Mouse (Mus musculus): ENCODE data around the gene Hist3h2a.

Gene Hist3h2a

DNA sequence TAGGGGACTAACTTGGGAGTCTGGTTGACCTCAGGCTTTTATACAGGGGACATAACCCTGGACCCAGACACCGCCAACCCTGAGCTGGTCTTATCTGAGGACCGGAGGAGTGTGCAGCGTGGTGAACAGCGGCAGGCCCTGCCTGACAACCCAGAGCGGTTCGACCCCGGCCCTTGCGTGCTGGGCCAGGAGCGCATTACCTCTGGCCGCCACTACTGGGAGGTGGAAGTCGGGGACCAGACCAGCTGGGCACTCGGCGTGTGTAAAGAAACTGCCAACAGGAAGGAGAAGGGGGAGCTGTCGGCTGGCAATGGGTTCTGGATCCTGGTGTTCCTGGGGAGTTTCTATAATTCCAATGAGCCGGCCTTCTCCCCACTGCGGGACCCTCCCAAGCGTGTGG is 35.7 kb downstream of the Hist3h2a start:
- DNase-seq (ENCODE audit: inconsistent age in 2 of 2, low spot score in 1 of 2): no peak

DNA sequence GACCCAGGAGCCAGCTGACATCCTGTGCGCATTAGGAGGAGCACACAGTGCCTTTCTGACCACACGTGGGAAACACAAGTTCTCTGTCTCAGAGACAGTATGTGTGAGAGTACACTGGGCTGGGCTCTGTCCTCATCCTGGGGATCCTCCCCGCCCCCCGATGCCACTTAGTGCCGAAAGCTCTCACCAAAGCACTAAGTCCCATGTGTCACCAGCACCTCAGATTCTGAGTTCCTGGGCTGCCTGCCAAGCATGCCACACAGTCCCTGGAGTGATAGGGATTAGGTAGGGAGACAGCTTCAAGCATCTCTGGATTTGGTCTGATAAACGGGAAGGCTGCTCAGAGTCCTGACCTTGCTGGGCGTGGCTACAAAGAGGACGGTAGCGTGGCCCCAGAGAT is 36.3 kb downstream of the Hist3h2a start:
- DNase-seq (ENCODE audit: inconsistent age in 2 of 2, low spot score in 1 of 2): no peak

DNA sequence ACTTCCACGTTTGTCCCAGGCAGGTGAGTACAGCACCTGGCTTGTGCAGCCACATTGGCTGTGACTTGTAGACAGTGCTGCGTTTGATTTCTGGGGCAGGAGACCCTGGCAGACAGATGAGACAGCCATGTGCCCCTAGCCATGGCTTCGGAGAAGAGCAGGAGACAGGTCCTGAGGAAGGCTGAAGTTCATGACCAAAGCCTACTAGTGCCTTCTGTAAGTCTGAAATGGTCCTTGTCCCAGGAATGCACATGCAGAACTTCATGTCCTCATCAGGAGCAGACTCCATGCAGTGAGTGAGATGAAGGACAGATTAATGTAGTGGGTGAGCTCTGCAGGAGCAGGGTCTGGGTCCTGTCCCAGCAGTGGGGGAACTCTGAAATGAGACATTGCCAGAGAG is 37.4 kb downstream of the Hist3h2a start:
- DNase-seq (ENCODE audit: inconsistent age in 2 of 2, low spot score in 1 of 2): no peak

DNA sequence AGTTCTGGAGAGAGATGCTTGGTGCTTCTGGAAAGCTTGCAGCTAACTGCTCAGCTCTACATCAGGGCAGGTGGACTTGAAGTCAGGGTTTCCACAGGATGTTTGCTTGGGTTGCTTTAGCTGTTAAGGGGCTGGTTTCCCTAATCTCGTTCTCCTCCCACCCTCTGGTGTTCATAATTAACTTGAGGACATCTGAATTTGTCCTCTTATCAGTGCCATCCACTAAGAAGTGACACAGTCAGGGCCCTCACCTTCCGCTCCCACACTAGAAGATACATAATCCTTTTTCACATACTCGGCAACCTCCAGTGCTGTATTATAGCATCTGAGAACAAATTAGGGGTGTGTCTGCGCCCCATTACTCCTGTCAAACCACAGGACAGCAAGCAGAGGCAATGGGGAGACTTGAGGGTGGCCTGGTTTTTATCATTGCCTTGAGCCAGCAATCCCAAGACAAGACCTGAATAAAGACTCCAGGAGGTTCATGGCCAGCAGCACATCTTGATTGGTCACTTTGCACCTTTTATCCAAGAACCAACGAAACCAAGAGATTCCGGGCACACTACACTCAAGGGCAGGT is 38.7 kb downstream of the Hist3h2a start:
- no peak for DNase-seq (ENCODE audit: inconsistent age in 2 of 2, low spot score in 1 of 2)

DNA sequence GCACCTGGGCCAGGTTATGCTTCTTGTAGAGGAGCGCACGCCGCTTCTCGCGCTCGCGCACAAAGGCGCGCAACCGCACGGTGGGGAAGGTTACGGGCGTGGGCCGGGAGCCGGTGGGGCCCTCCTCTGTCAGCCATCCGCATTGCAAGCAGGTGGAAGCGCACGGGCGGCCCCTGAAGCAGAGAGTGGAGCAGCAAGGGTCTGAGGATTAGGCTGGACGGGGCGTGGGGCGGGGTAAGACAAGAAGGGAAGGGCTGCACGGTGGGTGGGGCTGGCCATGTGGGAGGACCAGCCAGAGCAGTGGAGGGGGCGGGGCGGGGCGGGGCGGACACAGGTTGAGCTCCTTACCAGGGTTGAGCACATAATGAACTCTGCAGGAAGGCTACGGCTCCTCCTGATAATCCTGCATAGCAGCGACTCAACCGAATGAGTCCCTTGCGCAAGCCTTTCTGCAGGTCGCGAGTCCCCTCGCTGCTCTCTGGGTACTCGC is 39.9 kb downstream of the Hist3h2a start:
- DNase-seq (ENCODE audit: inconsistent age in 2 of 2, low spot score in 1 of 2): peak; percentile 58 to 73

DNA sequence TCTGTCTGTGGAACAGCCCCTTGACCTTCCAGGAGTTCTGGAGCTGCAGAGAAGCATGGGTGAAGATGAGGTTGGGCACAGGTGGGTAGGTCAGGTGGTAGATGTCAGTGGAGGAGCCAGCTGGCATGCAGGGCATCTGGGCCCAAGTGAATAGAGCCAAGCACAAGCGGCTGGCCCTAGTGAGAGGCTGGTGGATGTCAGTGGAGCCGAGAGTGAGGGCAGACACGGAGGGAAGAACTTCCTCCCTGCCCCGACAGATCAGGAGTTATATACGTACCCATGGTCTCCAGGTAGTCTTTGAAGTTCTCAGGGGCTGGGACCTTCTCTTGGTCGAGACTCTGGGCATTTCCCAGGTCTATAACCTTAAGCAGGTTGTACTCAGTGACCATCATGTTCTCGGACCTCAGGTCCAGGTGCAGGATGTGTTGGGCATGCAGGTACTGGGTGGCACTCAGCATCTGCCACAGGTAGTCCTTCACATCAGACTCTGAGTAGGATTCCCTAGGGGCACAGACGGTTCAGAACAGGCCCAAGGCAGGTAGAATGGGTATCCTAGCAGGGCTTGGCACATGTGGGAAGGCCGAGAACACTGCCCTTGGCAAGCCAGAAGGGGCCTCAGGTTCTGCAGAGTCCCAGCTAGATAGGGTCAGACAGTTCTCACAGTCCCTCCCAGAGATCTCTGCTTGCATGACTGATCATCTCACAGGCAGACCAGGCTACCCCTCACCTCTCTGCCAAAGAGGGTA is 40.7 kb downstream of the Hist3h2a start:
- DNase-seq (ENCODE audit: inconsistent age in 2 of 2, low spot score in 1 of 2): no peak

DNA sequence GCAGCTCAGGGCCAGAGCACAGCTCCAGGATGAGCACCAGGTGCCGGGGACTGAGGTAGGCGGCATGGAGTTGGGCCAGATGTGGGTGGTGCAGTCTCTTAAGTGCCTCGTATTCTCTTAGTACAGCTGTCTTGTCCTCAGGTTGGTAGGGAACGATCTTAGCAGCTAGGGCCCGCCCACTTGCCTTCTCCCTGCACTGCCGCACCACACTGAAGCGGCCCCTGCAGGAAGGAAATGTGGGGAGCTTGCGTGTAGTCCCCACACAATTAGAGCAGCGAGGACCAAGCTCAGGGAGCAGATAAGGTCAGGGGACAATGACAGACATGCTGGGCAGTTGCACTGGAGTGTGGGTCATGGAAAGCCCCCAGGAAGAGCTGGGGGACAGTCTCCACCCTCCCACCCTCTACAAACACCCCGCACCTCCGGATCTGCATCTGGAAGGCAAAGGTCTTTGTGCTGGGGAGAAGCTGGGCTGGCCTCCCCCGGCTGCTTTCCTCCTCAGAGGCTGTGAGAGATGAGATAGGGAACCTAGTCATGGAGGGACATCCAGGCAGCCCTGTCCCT is 41.4 kb downstream of the Hist3h2a start:
- DNase-seq (ENCODE audit: inconsistent age in 2 of 2, low spot score in 1 of 2): no peak

DNA sequence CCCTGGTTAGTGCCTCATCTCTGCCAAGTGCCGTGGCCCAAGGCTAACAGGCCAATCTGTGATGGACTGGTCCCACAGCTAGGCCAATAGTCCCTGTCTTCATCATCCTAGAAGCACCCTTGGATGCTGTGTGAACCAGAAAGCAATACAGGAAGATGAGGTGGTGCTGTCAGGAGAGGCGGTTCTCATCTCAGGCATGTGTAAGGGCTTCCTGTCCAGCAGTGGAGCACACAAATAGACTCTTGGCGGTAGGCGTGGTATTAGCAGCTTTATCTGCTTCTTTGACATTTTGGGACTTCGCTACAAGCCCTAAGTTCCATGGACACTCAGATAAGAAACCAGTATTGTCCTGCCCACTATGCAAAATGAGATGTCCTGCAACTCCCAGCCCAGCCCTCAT is 43.1 kb downstream of the Hist3h2a start:
- no peak for DNase-seq (ENCODE audit: inconsistent age in 2 of 2, low spot score in 1 of 2)

DNA sequence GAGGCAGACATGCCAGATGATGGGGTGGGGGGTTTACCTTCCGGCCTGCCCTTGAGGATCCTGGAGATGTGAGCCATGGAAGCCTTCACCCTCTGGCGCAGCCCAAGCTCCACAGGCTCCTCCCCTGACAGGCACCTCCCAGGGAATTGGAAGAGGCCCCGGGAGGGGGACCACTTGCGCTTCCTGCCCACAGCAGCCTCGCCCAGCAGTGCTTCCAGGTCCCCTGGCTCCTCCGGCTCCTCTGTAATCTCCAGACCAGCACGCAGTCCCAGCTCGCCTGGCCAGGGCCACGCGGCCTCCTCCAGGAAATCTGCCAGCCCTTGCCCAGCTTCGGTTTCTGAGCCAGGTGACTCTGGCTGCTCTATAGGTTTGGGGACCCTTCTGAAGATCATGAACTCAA is 44.7 kb downstream of the Hist3h2a start:
- peak; percentile 42 to 47 for DNase-seq (ENCODE audit: inconsistent age in 2 of 2, low spot score in 1 of 2)

DNA sequence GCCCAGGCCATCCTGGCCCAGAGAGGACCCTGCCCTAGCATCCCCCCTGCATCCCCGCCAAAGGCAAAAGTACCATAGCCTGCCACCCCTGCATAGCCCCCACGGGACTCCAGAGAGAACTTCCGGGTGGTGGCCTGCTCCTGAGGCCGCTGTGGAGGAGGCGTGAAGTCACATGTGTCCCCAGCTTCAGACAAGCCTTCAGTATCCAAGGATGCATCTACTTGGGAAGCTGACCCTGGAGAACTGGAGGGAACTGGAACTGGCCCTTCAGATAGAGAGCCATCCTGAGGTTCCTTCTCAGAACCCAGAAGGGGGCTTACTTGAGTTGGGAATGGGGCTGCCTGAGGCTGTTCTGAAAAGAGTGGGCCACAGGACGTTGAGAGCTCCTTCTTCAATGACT is 45.3 kb downstream of the Hist3h2a start:
- DNase-seq (ENCODE audit: inconsistent age in 2 of 2, low spot score in 1 of 2): no peak

DNA sequence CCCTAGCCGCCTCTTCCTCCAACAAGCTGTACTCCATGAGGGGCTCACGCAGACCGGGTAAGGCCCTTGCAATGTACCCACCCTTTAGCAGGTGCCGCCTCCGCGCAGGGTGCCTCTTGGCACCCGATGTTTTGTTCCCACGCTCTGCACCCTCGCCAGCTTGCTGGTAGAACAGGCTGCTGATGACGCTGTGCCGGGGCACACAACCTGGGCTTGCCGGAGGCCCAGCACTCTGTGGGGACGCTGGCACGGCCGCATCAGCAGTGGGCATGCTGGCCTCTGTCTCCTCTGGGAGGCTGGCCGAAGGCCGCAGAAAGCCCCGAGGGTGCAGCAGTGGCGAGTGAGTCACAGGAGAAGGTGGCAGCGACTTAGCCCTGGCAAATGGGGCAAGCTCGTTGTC is 46.1 kb downstream of the Hist3h2a start:
- DNase-seq (ENCODE audit: inconsistent age in 2 of 2, low spot score in 1 of 2): no peak

DNA sequence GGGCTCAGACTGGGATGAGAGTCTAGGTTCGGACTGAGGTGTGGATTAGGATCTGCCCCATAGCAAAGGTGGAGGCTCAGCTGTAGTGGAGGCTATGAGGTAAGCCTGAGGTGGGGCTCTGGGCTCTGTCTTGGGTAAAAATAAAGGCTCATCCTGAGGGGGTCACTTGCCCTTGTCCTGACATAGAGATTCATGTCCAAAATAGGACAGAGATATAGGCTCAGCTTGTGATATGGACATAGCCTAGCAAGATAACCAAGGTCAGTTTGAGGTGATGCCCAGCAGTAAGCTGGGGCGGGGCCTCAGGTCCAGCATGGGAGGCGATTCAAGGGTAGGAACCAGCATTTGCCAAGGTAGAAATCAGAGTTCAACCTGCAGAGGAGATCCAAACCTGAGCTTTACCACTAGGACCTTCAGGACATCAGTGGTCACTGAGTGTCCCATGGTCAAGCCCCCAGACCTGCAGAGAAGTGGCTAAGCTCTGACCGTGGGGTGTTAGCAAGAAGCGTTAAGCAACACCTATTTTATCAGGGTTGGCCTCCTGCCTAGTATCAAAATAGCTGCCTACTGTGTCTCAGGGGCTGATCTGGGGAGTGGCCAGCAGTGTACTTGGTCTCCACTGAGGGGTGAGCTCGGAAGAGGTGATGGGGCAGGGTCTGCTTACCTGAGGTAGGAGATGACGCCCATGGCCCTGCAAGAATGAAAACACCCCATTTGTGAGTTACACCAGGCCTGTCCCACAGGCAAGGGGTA is 48.0 kb downstream of the Hist3h2a start:
- DNase-seq (ENCODE audit: inconsistent age in 2 of 2, low spot score in 1 of 2): no peak
